In genomic region chr3:96248141-96249033, GRCm38 (mm10) we compare ENCODE assay signal across 8 mouse cellular contexts. TPM values are rescaled to one million over a fixed set of nuclear protein-coding genes. Genes with fewer than 3 reads are reported as not detected.
DNase-seq lines count a peak whose midpoint lies in the region; ATAC-seq and TF ChIP-seq lines count a peak whose summit lies in the region.

No protein-coding gene starts in this region.

- peak overlapping the region; percentile 70 for H3K9ac ChIP-seq in limb, embryonic 13.5 days

- intact Hi-C loops in left cerebral cortex, postnatal 14 days (cut with DNase I) = no loop called here

- no peak for TF ChIP-seq CTCF in thymus, adult 2 months (IDR thresholded peaks at IDR 0.05; ENCODE audit: borderline replicate concordance, control insufficient read depth, extremely low read depth, insufficient read depth, low read length, poor library complexity)
- TF ChIP-seq CTCF in kidney, adult 2 months (conservative IDR thresholded peaks at IDR 0.05; ENCODE audit: insufficient read depth, insufficient read length, low read depth, low read length) = no peak

- H3K36me3 ChIP-seq in thymus, adult 2 months (ENCODE audit: control insufficient read depth, insufficient read depth, low read length) = no peaks in the 10 kb centered on the region
- no peaks in the 10 kb centered on the region for H3K36me3 ChIP-seq in limb, embryonic 13.5 days
- H3K36me3 ChIP-seq in kidney, adult 2 months (ENCODE audit: control insufficient read depth, insufficient read depth, low read length) = no peaks in the 10 kb centered on the region

- peak overlapping the region; percentile 64 for H3K4me2 ChIP-seq in limb, embryonic 13.5 days (replicated peaks)

- H3K4me3 ChIP-seq in thymus, adult 2 months (ENCODE audit: control insufficient read depth, insufficient read depth, low read length) = no peak overlapping the region
- peak overlapping the region; percentile 45 for H3K4me3 ChIP-seq in limb, embryonic 13.5 days
- H3K4me3 ChIP-seq in kidney, adult 2 months (ENCODE audit: insufficient read depth, low read depth, low read length) = no peak overlapping the region

- H3K9me3 ChIP-seq in limb, embryonic 13.5 days = no peaks in the 10 kb centered on the region

- H3K27me3 ChIP-seq in thymus, adult 2 months (ENCODE audit: control insufficient read depth, insufficient read depth, low read length) = no peaks in the 10 kb centered on the region
- H3K27me3 ChIP-seq in limb, embryonic 13.5 days = peaks cover 4% of the 10 kb centered on the region; the same call in 1 of the 2 replicates
- no peaks in the 10 kb centered on the region for H3K27me3 ChIP-seq in kidney, adult 2 months (replicated peaks; ENCODE audit: control insufficient read depth, insufficient read depth, low read length)

- peak overlapping the region; percentile 59 for H3K27ac ChIP-seq in thymus, adult 2 months (ENCODE audit: control insufficient read depth, insufficient read depth, low read length)
- no peak overlapping the region for H3K27ac ChIP-seq in limb, embryonic 13.5 days
- no peak overlapping the region for H3K27ac ChIP-seq in kidney, adult 2 months (ENCODE audit: insufficient read depth, low read depth, low read length)

- peaks cover 20% of the 10 kb centered on the region for H3K4me1 ChIP-seq in thymus, adult 2 months (replicated peaks; ENCODE audit: control insufficient read depth, insufficient read depth, low read length)
- H3K4me1 ChIP-seq in limb, embryonic 13.5 days = peaks cover 50% of the 10 kb centered on the region
- peaks cover 8% of the 10 kb centered on the region; the same call in 1 of the 2 replicates for H3K4me1 ChIP-seq in kidney, adult 2 months (ENCODE audit: control insufficient read depth, insufficient read depth, low read length)

- ATAC-seq in limb, embryonic 13.5 days (ENCODE audit: low FRiP score, low read depth) = no peak
- no peak for ATAC-seq in activated CD4-positive, CD25-positive, alpha-beta regulatory T cell, adult 4 months

- TF ChIP-seq POLR2A in thymus, adult 2 months (IDR thresholded peaks at IDR 0.05; ENCODE audit: control insufficient read depth, extremely low read depth, insufficient read depth, low read length, poor library complexity) = no peak
- no peak for TF ChIP-seq POLR2A in kidney, adult 2 months (IDR thresholded peaks at IDR 0.05; ENCODE audit: low read depth, low read length)

- peak; percentile 53 for DNase-seq in embryo, embryonic 9.5 days (ENCODE audit: extremely low spot score)
- no peak for DNase-seq in embryo, embryonic 10.5 days (ENCODE audit: low spot score)
- DNase-seq in thymus, adult 2 months = no peak
- no peak for DNase-seq in thymus, adult 18-20 months
- no peak for DNase-seq in left cerebral cortex, postnatal 14 days (ENCODE audit: low spot score in 2 of 2)
- DNase-seq in kidney, adult 2 months = no peak

- WGBS in thymus, adult 2 months = 55% methylated on average over 6 of the region's 6 CpGs
- 34% methylated on average over 6 of the region's 6 CpGs for WGBS in limb, embryonic 13.5 days
- 66% methylated on average over 6 of the region's 6 CpGs for WGBS in kidney, adult 2 months

RNA-seq across cellular contexts. Expression of gene Hist2h3c1, which starts 1.9 kb away (rescaled TPM):
- polyA plus RNA-seq in thymus, adult 2 months (2012; rRNA removed) = not detected in 2 replicates
- 0.73 TPM in 1 of 2 replicates, not detected in the other for polyA plus RNA-seq in limb, embryonic 13.5 days (2015; fragmentation: Nextera tagmentation; extraction: Ambion mirVana)
- not detected for total RNA-seq in left cerebral cortex, postnatal 14 days (2021)
- polyA plus RNA-seq in kidney, adult 2 months (2012; rRNA removed) = not detected in 2 replicates
- polyA plus RNA-seq in activated CD4-positive, CD25-positive, alpha-beta regulatory T cell, adult 4 months (2017; shearing (Covaris generic)) = not detected

RNA-seq across cellular contexts. Expression of gene Hist2h2aa1, which starts 3.1 kb away (rescaled TPM):
- 565 and 592 TPM in 2 replicates for polyA plus RNA-seq in thymus, adult 2 months (2012; rRNA removed)
- 19.0 and 30.4 TPM in 2 replicates for polyA plus RNA-seq in limb, embryonic 13.5 days (2015; fragmentation: Nextera tagmentation; extraction: Ambion mirVana)
- total RNA-seq in left cerebral cortex, postnatal 14 days (2021) = 10 to 100 TPM in 1 of 2 experiments, 1 to 10 TPM in 1; 5.8 to 10.8 TPM
- 285 and 388 TPM in 2 replicates for polyA plus RNA-seq in kidney, adult 2 months (2012; rRNA removed)
- 10 to 100 TPM in 1 of 2 experiments, not detected in 1; 46.6 TPM for polyA plus RNA-seq in activated CD4-positive, CD25-positive, alpha-beta regulatory T cell, adult 4 months (2017; shearing (Covaris generic))

RNA-seq across cellular contexts. Expression of gene Hist2h2aa2, which starts 8.3 kb away (rescaled TPM):
- polyA plus RNA-seq in thymus, adult 2 months (2012; rRNA removed) = 255 and 367 TPM in 2 replicates
- 46.2 and 48.0 TPM in 2 replicates for polyA plus RNA-seq in limb, embryonic 13.5 days (2015; fragmentation: Nextera tagmentation; extraction: Ambion mirVana)
- 100 to 1,000 TPM; 205 to 244 TPM for total RNA-seq in left cerebral cortex, postnatal 14 days (2021)
- polyA plus RNA-seq in kidney, adult 2 months (2012; rRNA removed) = 162 and 196 TPM in 2 replicates
- polyA plus RNA-seq in activated CD4-positive, CD25-positive, alpha-beta regulatory T cell, adult 4 months (2017; shearing (Covaris generic)) = 10 to 100 TPM in 1 of 2 experiments, not detected in 1; 86.9 TPM

RNA-seq across cellular contexts. Expression of gene Hist2h3c2, which starts 9.5 kb away (rescaled TPM):
- polyA plus RNA-seq in thymus, adult 2 months (2012; rRNA removed) = 1,020 and 1,654 TPM in 2 replicates
- polyA plus RNA-seq in limb, embryonic 13.5 days (2015; fragmentation: Nextera tagmentation; extraction: Ambion mirVana) = 8.8 and 10.5 TPM in 2 replicates
- 1 to 10 TPM; 8.4 to 9.7 TPM for total RNA-seq in left cerebral cortex, postnatal 14 days (2021)
- polyA plus RNA-seq in kidney, adult 2 months (2012; rRNA removed) = 8.6 and 12.9 TPM in 2 replicates
- 1 to 10 TPM in 1 of 2 experiments, under 1 TPM in 1; 0.56 to 2.5 TPM for polyA plus RNA-seq in activated CD4-positive, CD25-positive, alpha-beta regulatory T cell, adult 4 months (2017; shearing (Covaris generic))

RNA-seq across cellular contexts. Expression of gene Hist2h4, which starts 14.7 kb away (rescaled TPM):
- polyA plus RNA-seq in thymus, adult 2 months (2012; rRNA removed) = 87.7 and 101 TPM in 2 replicates
- polyA plus RNA-seq in limb, embryonic 13.5 days (2015; fragmentation: Nextera tagmentation; extraction: Ambion mirVana) = 15.5 and 16.9 TPM in 2 replicates
- 10 to 100 TPM; 26.2 to 28.6 TPM for total RNA-seq in left cerebral cortex, postnatal 14 days (2021)
- polyA plus RNA-seq in kidney, adult 2 months (2012; rRNA removed) = 1.5 and 2.7 TPM in 2 replicates
- polyA plus RNA-seq in activated CD4-positive, CD25-positive, alpha-beta regulatory T cell, adult 4 months (2017; shearing (Covaris generic)) = 1 to 10 TPM; 1.9 to 2.2 TPM
